Mouse (Mus musculus) heart, adult 2 months (tissue): ENCODE measurements around the gene 4921536K21Rik. TPM values are rescaled to one million over a fixed set of nuclear protein-coding genes. Genes with fewer than 3 reads are reported as not detected.

Source experiments
- DNase-seq, 2 experiments: peaks; one replicate each; pipeline ENCODE4 v3.0.0; 2021
- H3K27ac ChIP-seq: fragments of 200-600 bp; 2 replicates; pipeline ENCODE4 v1.8.1; 2022
- H3K27me3 ChIP-seq: fragments of 200-500 bp; 2 replicates; pipeline ENCODE4 v1.6.1; 2012; ENCODE audit warnings: mild to moderate bottlenecking, low read length, inconsistent platforms, mixed read lengths; ENCODE audit not compliant: control insufficient read depth, insufficient read depth
- H3K36me3 ChIP-seq: fragments of 200-500 bp; 2 replicates; pipeline ENCODE4 v1.6.1; 2012; ENCODE audit warnings: low read length, inconsistent platforms; ENCODE audit not compliant: control insufficient read depth, insufficient read depth
- H3K4me1 ChIP-seq: fragments of 200-500 bp; 2 replicates; pipeline ENCODE4 v1.6.1; 2011; ENCODE audit warnings: low read length; ENCODE audit not compliant: control insufficient read depth, insufficient read depth
- H3K4me3 ChIP-seq: fragments of 200-600 bp; 2 replicates; pipeline ENCODE4 v1.8.1; 2022
- H3K79me2 ChIP-seq: fragments of 200-500 bp; replicated peaks from 2 replicates; pipeline ENCODE4 v1.6.1; 2012; ENCODE audit warnings: mild to moderate bottlenecking, inconsistent platforms, low read length, moderate library complexity, mixed read lengths; ENCODE audit not compliant: control insufficient read depth, insufficient read depth
- H3K9ac ChIP-seq: fragments of 200-500 bp; 2 replicates; pipeline ENCODE4 v1.6.1; 2012; ENCODE audit warnings: low read depth, mild to moderate bottlenecking, control low read depth, inconsistent platforms, low read length, mixed read lengths
- CTCF ChIP-seq: fragments of 200-600 bp; IDR thresholded peaks from 2 replicates; pipeline ENCODE4 v1.8.1; 2022; ENCODE audit warnings: antibody characterized with exemption, mild to moderate bottlenecking, moderate library complexity
- EP300 ChIP-seq: fragments of 200-500 bp; IDR thresholded peaks from 2 replicates; pipeline ENCODE4 v1.6.1; 2011; ENCODE audit warnings: low read depth, low read length, control low read depth; ENCODE audit not compliant: insufficient read depth
- POLR2A ChIP-seq: fragments of 200-500 bp; IDR thresholded peaks from 2 replicates; pipeline ENCODE4 v1.6.1; 2011; ENCODE audit warnings: mild to moderate bottlenecking, low read depth, low read length, control low read depth; ENCODE audit not compliant: insufficient read depth
- WGBS: fragments of 180-500 bp; shearing (Covaris S2); methylation state at CpG from one replicate; pipeline ENCODE4 v1.1.7; 2018; 5-methylcytosine and 5-hydroxymethylcytosine counted together
- intact Hi-C: fragments of 180-260 bp; cut with DNase I; formaldehyde crosslinking; loops from one replicate; pipeline ENCODE4 v1.15.1; 2025
- polyA plus RNA-seq: library from polyadenylated mRNA; depleted of rRNA; stranded (reverse); fragments of >200 nt; gene quantifications from 2 replicates; pipeline ENCODE4 v1.2.3, GENCODE M21; 2012
- total RNA-seq, 2 experiments: library from RNA; stranded (reverse); gene quantifications; 2 replicates each; pipeline ENCODE4 v1.2.3; 2021

The 4921536K21Rik gene
- total and polyA plus RNA-seq, 3 experiments, result 0.57 to 0.81 (median 0.57) TPM

DNA sequence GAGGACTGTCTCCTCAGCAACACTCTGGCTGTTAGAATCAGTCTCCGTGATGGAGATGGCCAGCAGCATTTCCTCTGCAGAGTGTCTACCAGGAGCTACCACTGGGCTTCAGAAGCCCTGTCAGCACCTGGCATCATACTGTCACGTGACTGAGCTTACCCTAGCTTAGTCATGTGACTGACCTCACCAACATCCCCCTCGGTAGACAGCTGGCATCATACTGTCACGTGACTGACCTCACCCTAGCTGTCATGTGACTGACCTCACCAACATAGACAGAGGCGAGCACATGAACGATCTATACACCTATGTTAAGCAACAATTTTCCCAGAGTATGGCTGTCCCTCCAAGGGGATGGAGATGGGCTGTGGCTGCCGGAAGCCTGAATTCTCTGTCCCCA, 16.2 kb downstream of the 4921536K21Rik start:
- Histone ChIP-seq H3K27ac (no peak overlapping the region), H3K36me3 (no peaks in the 10 kb centered on the region), H3K27me3 (no peaks in the 10 kb centered on the region), H3K9ac (no peak overlapping the region), H3K4me1 (no peaks in the 10 kb centered on the region), H3K4me3 (no peak overlapping the region), H3K79me2 (no peaks in the 10 kb centered on the region)
- DNase-seq, result no peak
- 63% methylated on average over 7 of the region's 7 CpGs for WGBS
- TF ChIP-seq CTCF, result no peak
- TF ChIP-seq EP300, result no peak
- no peak for TF ChIP-seq POLR2A
- intact Hi-C loops, result loop anchor here (5.0 kb wide), 1 partner anchor 166 kb away; no protein-coding TSS in a partner anchor

DNA sequence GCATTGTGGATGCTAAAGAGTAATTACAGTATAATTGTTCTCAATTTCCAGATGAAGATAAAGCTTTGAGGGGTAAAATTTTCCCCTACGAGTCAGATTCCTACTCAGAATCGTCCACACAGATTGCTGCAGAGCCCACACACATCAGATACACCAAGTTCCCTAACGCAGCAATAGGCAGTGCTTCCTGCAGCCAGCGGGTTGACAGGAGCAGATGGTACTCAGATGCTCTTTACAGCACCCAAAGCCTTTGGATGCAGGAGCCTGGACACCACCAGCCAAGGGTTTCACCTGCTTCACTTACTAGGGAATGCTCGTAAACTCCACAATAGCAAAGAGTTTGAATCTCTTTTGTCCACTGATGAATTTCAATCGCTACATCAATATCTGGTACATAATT, 18.5 kb downstream of the 4921536K21Rik start:
- Histone ChIP-seq H3K27me3 (no peaks in the 10 kb centered on the region), H3K27ac (no peak overlapping the region), H3K79me2 (no peaks in the 10 kb centered on the region), H3K9ac (no peak overlapping the region), H3K4me1 (no peaks in the 10 kb centered on the region), H3K4me3 (no peak overlapping the region), H3K36me3 (no peaks in the 10 kb centered on the region)
- intact Hi-C loops, result loop anchor here (5.0 kb wide), 1 partner anchor 164 kb away; no protein-coding TSS in a partner anchor
- no peak for DNase-seq
- 73% methylated on average over 6 of the region's 6 CpGs for WGBS
- no peak for TF ChIP-seq POLR2A
- TF ChIP-seq EP300, result no peak
- TF ChIP-seq CTCF, result no peak

DNA sequence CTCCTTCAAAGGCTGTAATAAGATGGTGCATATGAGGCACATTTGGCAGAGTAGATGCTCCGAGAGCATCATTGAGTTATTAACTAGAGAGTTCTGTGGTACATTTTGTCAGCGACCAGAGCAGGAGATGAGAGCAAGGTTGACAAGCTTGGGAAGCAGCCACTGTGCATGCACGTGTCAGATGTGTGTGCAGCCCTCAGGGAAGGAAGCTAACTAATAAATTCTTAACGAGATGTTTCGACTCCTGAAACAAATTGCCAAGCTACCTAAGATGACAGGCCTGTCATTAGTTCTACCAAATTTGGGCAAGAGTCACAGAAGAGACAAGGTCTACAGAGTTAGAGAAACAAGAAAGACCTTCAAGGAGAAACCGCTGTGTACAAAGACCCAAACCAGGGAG, 30.6 kb downstream of the 4921536K21Rik start:
- intact Hi-C loops, result no loop called here
- whole genome bisulfite sequencing, result 45% methylated on average over 6 of the region's 6 CpGs
- H3K27ac ChIP-seq, result 0 out of 2 replicates have a peak overlapping the region, but pooled peaks have one; percentile 45

DNA sequence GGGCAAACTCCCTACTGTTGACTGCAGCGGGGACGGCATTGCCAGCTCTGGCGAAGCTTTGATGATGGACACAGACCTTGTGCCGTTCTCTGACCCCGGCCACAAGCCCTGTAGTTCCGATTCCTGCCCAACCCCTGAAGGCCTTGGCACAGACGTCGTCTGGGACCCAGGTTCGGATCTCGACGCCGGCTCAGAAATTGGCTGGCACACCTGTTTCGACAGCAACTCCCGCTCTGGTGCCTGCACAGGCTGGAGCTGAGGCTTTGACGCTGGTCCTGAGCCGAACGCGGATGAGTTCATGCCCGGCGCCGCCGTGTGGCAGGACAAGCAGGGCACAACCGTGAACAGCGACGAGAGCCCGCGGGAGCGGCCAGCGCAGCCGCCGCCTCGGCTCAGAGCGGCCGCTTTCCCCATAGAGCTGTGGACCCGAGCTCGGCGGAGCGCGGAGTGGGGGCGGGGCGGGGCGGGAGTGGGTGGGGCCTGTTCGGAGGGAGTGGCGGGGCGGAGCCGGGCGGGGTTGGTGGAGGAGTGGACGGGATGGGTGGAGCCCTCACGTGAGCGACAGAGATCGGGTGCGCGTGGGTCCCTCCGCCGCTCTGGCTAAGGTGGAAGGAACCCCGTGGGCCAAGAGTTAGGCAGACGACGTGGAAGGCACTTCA, 31.3 kb downstream of the 4921536K21Rik start, which contains the start of gene Osbp2:
Gene Osbp2, minus strand, starts transcription at position 450 of the 659 bp plus-strand sequence.
- peak within 1 kb of the TSS; percentile 49 for H3K9ac ChIP-seq
- peak within 1 kb of the TSS; percentile 45; the same call in 1 of the 2 replicates for H3K27ac ChIP-seq
- DNase-seq, result peak; percentile 70 to 79
- peak; percentile 47; the same call in 1 of the 2 replicates for TF ChIP-seq POLR2A
- peak; percentile 63 for TF ChIP-seq CTCF
- no peak for TF ChIP-seq EP300
- no peaks in the 10 kb centered on the region for H3K79me2 ChIP-seq
- no peaks in the 10 kb centered on the region; the same call in 1 of the 2 replicates for H3K4me1 ChIP-seq
- no peaks in the 10 kb centered on the region for H3K27me3 ChIP-seq
- WGBS, result 4% methylated on average over 52 of the region's 58 CpGs
- no peaks in the 10 kb centered on the region for H3K36me3 ChIP-seq
- H3K4me3 ChIP-seq, result peak within 1 kb of the TSS; percentile 40
- intact Hi-C loops, result no loop called here

More for the DNA sequence above, 30.6 kb downstream of the 4921536K21Rik start:
- H3K27me3 ChIP-seq, result no peaks in the 10 kb centered on the region
- no peaks in the 10 kb centered on the region for H3K79me2 ChIP-seq
- H3K4me1 ChIP-seq, result no peaks in the 10 kb centered on the region; the same call in 1 of the 2 replicates
- H3K4me3 ChIP-seq, result peak overlapping the region; percentile 40; the same call in 1 of the 2 replicates
- no peak for DNase-seq
- TF ChIP-seq CTCF (no peak), POLR2A (no peak), EP300 (no peak)
- H3K36me3 ChIP-seq, result no peaks in the 10 kb centered on the region
- no peak overlapping the region for H3K9ac ChIP-seq

DNA sequence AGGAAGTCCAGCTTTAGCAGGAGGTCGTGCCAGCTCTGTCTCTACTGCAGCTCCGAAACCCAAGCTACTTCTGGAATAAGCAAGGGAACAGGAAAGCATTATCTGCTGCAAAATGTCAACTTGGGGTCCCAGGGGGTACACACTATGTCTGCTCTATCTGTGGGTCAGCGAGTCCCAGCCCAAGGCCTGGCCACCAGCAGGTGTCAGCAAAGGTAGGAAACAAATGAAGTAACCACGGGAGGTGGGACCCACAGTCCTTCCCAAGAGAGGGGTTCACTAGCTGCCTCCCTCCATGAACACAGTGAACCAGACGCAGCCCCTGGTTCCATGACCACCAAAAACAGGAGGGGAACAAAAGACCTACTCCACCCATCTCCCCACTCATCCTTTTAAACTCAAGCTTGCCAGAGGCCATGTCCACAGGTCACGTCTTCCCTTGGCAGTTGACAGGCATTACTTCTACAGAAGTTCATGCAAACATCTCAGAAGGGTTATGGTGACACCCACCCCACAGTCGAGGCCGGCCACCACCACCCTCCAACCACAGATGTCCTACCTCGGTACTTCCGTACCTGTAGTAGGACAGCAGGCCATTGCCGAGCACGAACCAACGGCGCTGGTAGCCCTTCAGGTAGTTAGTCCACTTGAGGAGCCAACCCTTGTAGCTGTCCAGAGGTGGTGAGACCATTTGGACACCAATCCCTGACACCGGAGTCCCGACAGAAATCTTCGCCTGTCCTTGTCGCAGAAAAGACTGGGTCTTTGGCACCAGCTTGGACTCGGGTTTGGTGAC, 32.0 kb downstream of the 4921536K21Rik start:
- DNase-seq, result no peak
- H3K9ac ChIP-seq, result peak overlapping the region; percentile 49; the same call in 1 of the 2 replicates
- no peaks in the 10 kb centered on the region for H3K27me3 ChIP-seq
- TF ChIP-seq POLR2A, result no peak
- no peak for TF ChIP-seq EP300
- TF ChIP-seq CTCF, result 0 out of 2 replicates have a peak, but pooled peaks have one; percentile 17
- peak overlapping the region; percentile 40 for H3K4me3 ChIP-seq
- no peaks in the 10 kb centered on the region for H3K79me2 ChIP-seq
- no peak overlapping the region; the same call in 1 of the 2 replicates for H3K27ac ChIP-seq
- H3K4me1 ChIP-seq, result no peaks in the 10 kb centered on the region; the same call in 1 of the 2 replicates
- WGBS, result 64% methylated on average over 19 of the region's 19 CpGs
- intact Hi-C loops, result no loop called here
- H3K36me3 ChIP-seq, result no peaks in the 10 kb centered on the region

DNA sequence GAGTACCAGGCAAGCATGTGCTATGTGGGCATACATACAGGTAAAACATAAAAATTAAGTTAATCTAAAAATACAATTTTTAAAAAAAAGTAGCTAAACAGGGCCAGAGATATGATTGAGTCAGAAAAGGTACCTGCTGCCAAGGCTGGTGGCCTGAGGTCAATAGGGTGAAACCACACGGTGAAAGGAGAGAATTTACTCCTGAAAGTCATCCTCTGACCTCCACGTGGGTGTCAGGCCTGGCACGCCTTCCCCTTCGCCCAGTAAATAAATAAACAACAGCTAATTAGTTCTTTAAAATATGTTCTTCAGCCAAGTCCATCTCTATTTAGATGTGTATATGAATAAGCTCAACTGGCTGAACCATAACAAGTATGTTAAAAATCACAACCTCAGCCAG, 34.5 kb downstream of the 4921536K21Rik start:
- WGBS, result 65% methylated on average over 4 of the region's 4 CpGs

More for the DNA sequence above, 34.5 kb downstream of the 4921536K21Rik start:
- H3K4me3 ChIP-seq, result no peak overlapping the region
- intact Hi-C loops, result no loop called here
- H3K4me1 ChIP-seq, result no peaks in the 10 kb centered on the region; the same call in 1 of the 2 replicates
- TF ChIP-seq CTCF (no peak), EP300 (no peak), POLR2A (no peak)
- H3K79me2 ChIP-seq, result no peaks in the 10 kb centered on the region
- DNase-seq, result no peak
- H3K36me3 ChIP-seq, result no peaks in the 10 kb centered on the region
- H3K27ac ChIP-seq, result no peak overlapping the region
- no peaks in the 10 kb centered on the region for H3K27me3 ChIP-seq
- no peak overlapping the region for H3K9ac ChIP-seq
